Mouse (Mus musculus) midbrain, embryonic 14.5 days (tissue): ENCODE data around the gene Ankrd53. TPM values are rescaled to one million over a fixed set of nuclear protein-coding genes. Genes with fewer than 3 reads are reported as not detected.

Experiments
- ATAC-seq: fragments of 200-750 bp; cut with Nextera tagmentation; 2 replicates; pipeline ENCODE4 v1.8.0; 2017; ENCODE audit warnings: moderate number of reproducible peaks, moderate library complexity; ENCODE audit not compliant: low FRiP score, low TSS enrichment
- DNase-seq: peaks from one replicate; pipeline ENCODE4 v3.0.0-alpha.2; 2015
- H3K27ac ChIP-seq: fragments of 300-500 bp; sonication (generic); replicated peaks from 2 replicates; pipeline ENCODE4 v1.5.1; 2014; ENCODE audit warnings: mild to moderate bottlenecking, low read depth, low read length, moderate library complexity
- H3K27me3 ChIP-seq: fragments of 300-500 bp; sonication (generic); 2 replicates; pipeline ENCODE4 v1.6.1; 2014; ENCODE audit warnings: low read length, control low read depth, mixed read lengths; ENCODE audit not compliant: control insufficient read depth, insufficient read depth
- H3K36me3 ChIP-seq: fragments of 300-500 bp; sonication (generic); 2 replicates; pipeline ENCODE4 v1.6.1; 2014; ENCODE audit warnings: low read length, control low read depth; ENCODE audit not compliant: control insufficient read depth, insufficient read depth
- H3K4me1 ChIP-seq: fragments of 300-500 bp; sonication (generic); 2 replicates; pipeline ENCODE4 v1.6.1; 2014; ENCODE audit warnings: mild to moderate bottlenecking, antibody characterized with exemption, low read length, control low read depth; ENCODE audit not compliant: control insufficient read depth, insufficient read depth
- H3K4me2 ChIP-seq: fragments of 300-500 bp; sonication (generic); 2 replicates; pipeline ENCODE4 v1.6.1; 2014; ENCODE audit warnings: mild to moderate bottlenecking, low read length, moderate library complexity
- H3K4me3 ChIP-seq: fragments of 300-500 bp; sonication (generic); replicated peaks from 2 replicates; pipeline ENCODE4 v1.5.1; 2014; ENCODE audit warnings: low read depth, low read length
- H3K9ac ChIP-seq: fragments of 300-500 bp; sonication (generic); replicated peaks from 2 replicates; pipeline ENCODE4 v1.6.1; 2014; ENCODE audit warnings: mild to moderate bottlenecking, low read length, moderate library complexity
- H3K9me3 ChIP-seq: fragments of 300-500 bp; sonication (generic); 2 replicates; pipeline ENCODE4 v1.6.1; 2016; ENCODE audit warnings: low read length, control low read depth, mixed read lengths; ENCODE audit not compliant: control insufficient read depth
- WGBS: fragments of 180-500 bp; shearing (Covaris S2); extraction: QIAGEN DNeasy Blood & Tissue Kit; methylation state at CpG from one replicate; pipeline ENCODE4 v1.1.7; 2014; 5-methylcytosine and 5-hydroxymethylcytosine counted together
- polyA plus RNA-seq: library from polyadenylated mRNA; unstranded; fragments of >200 nt; fragmentation: Nextera tagmentation; extraction: Ambion mirVana; gene quantifications from 2 replicates; pipeline ENCODE4 v1.2.1, GENCODE M21; 2014

Gene Ankrd53
- polyA plus RNA-seq, 1 experiment from 2014 or later: 0.37 TPM

- 14% methylated on average over 13 of the region's 13 CpGs for WGBS
- H3K27ac ChIP-seq: peak overlapping the region; percentile 97
- H3K4me3 ChIP-seq: peak overlapping the region; percentile 79
- H3K27me3 ChIP-seq: no peaks in the 10 kb centered on the region
- H3K36me3 ChIP-seq: peaks cover 17% of the 10 kb centered on the region
- H3K9ac ChIP-seq: peak overlapping the region; percentile 89
- H3K4me1 ChIP-seq: peaks cover 10% of the 10 kb centered on the region
- DNase-seq (peak; percentile 68), ATAC-seq (peak; percentile 48; the same call in 1 of the 2 replicates)
- H3K4me2 ChIP-seq: peak overlapping the region; percentile 77
- H3K9me3 ChIP-seq: no peaks in the 10 kb centered on the region
Measured at GRCm38 (mm10) chr6:83795492-83795900, 33.1 kb downstream of the Ankrd53 start.

DNA sequence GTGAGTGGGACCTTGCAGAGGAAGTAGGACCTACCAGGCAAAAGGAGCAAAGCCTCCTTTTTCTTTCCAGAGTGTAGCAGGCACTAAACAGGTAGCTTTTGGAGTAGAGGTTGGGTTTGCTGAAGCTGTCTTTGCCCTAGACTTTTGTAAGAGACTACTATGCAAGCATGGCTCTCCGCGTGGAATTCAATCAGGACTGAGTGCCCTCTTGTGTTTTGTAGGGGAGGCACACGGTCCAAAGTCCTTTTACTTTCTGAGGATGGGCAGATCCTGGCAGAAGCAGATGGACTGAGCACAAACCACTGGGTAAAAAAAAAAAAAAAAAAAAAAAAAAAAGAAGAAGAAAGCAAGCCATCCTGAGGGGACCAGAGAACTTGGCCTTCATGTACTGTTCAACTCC is 34.2 kb downstream of the Ankrd53 start:
- no peak overlapping the region for H3K4me2 ChIP-seq
- no peaks in the 10 kb centered on the region for H3K27me3 ChIP-seq
- WGBS: 63% methylated on average over 3 of the region's 3 CpGs
- no peak overlapping the region for H3K4me3 ChIP-seq
- peaks cover 29% of the 10 kb centered on the region for H3K36me3 ChIP-seq
- H3K4me1 ChIP-seq: peaks cover 10% of the 10 kb centered on the region
- no peak for ATAC-seq
- no peak overlapping the region for H3K27ac ChIP-seq
- no peak overlapping the region for H3K9ac ChIP-seq
- peak; percentile 16 for DNase-seq
- H3K9me3 ChIP-seq: no peaks in the 10 kb centered on the region

GRCm38 (mm10) chr6:83802033-83802432 is 39.6 kb downstream of the Ankrd53 start:
- H3K4me1 ChIP-seq: no peaks in the 10 kb centered on the region
- no peaks in the 10 kb centered on the region for H3K9me3 ChIP-seq
- H3K27me3 ChIP-seq: no peaks in the 10 kb centered on the region
- peaks cover 59% of the 10 kb centered on the region for H3K36me3 ChIP-seq
- H3K27ac ChIP-seq: no peak overlapping the region
- WGBS: 88% methylated on average over 5 of the region's 5 CpGs
- no peak overlapping the region for H3K9ac ChIP-seq
- no peak for DNase-seq
- ATAC-seq: no peak
- H3K4me3 ChIP-seq: no peak overlapping the region
- H3K4me2 ChIP-seq: no peak overlapping the region

- Histone ChIP-seq H3K27me3 (no peaks in the 10 kb centered on the region), H3K4me2 (no peak overlapping the region), H3K4me3 (no peak overlapping the region), H3K9ac (no peak overlapping the region), H3K4me1 (no peaks in the 10 kb centered on the region), H3K27ac (no peak overlapping the region), H3K9me3 (no peaks in the 10 kb centered on the region), H3K36me3 (peaks cover 64% of the 10 kb centered on the region)
- ATAC-seq (no peak), DNase-seq (no peak)
- WGBS: 91% methylated on average over 3 of the region's 3 CpGs
Measured at GRCm38 (mm10) chr6:83802846-83803245, 40.4 kb downstream of the Ankrd53 start.

DNA sequence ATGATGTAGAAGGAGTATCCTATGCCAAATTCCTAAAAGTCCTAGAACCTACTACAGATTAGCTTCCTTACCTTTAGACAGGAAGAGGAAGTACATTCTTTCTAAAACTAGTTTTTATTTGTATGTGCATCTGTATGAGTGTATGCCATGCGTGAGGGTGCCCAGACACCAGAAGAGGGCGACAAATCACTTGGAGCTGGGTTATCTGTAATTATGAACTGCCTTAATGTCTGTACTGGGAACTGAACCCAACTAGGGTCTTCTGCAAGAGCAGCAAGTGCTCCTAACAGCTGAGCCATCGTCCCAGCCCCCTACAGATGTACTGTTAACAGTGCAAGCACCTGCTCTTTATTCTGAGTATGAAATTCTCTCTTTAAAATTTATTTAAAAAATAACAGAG is 53.4 kb downstream of the Ankrd53 start:
- ATAC-seq: no peak
- no peaks in the 10 kb centered on the region for H3K4me1 ChIP-seq
- peaks cover 25% of the 10 kb centered on the region for H3K36me3 ChIP-seq
- H3K27ac ChIP-seq: no peak overlapping the region
- no peak for DNase-seq
- no peaks in the 10 kb centered on the region for H3K27me3 ChIP-seq
- WGBS: 95% methylated on average over 3 of the region's 3 CpGs
- H3K4me3 ChIP-seq: no peak overlapping the region
- no peak overlapping the region for H3K9ac ChIP-seq
- no peaks in the 10 kb centered on the region for H3K9me3 ChIP-seq
- H3K4me2 ChIP-seq: no peak overlapping the region

Other genes with a start within 250 kb of the Ankrd53 start
- gene Actg2, start 226.4 kb upstream of the Ankrd53 start, polyA plus RNA-seq: 2.3 TPM in 1 of 2 replicates, not detected in the other
- gene Stambp, start 189.9 kb upstream of the Ankrd53 start, polyA plus RNA-seq: 63.6 and 64.4 TPM in 2 replicates
- 0.25 TPM in 1 of 2 replicates, not detected in the other for gene Clec4f, start 106.5 kb upstream of the Ankrd53 start, polyA plus RNA-seq
- gene Cd207, start 84.8 kb upstream of the Ankrd53 start, polyA plus RNA-seq: not detected in 2 replicates
- 0.22 TPM in 1 of 2 replicates, not detected in the other for gene Vax2, start 51.4 kb upstream of the Ankrd53 start, polyA plus RNA-seq
- gene Atp6v1b1, start 19.7 kb upstream of the Ankrd53 start, polyA plus RNA-seq: 0.18 TPM in 1 of 2 replicates, not detected in the other
- 59.0 and 62.3 TPM in 2 replicates for gene Tex261, start 13.2 kb downstream of the Ankrd53 start, polyA plus RNA-seq
- gene Nagk, start 32.3 kb downstream of the Ankrd53 start, polyA plus RNA-seq: 85.8 and 100 TPM in 2 replicates
- gene Paip2b, start 69.1 kb downstream of the Ankrd53 start, polyA plus RNA-seq: 25.7 and 35.4 TPM in 2 replicates
- 108 and 110 TPM in 2 replicates for gene Zfp638, start 104.5 kb downstream of the Ankrd53 start, polyA plus RNA-seq
- 1.3 and 2.9 TPM in 2 replicates for gene Dysf, start 245.9 kb downstream of the Ankrd53 start, polyA plus RNA-seq